Mouse (Mus musculus) limb, embryonic 15.5 days (tissue): ENCODE data around the gene Kctd19. TPM values are rescaled to one million over a fixed set of nuclear protein-coding genes. Genes with fewer than 3 reads are reported as not detected.

Experiments
- ATAC-seq: fragments of 200-750 bp; cut with Nextera tagmentation; 2 replicates; pipeline ENCODE4 v1.8.0; 2017; ENCODE audit warnings: low read depth, moderate TSS enrichment; ENCODE audit not compliant: insufficient number of reproducible peaks, low FRiP score, low TSS enrichment
- H3K27ac ChIP-seq: fragments of 300-500 bp; sonication (generic); 2 replicates; pipeline ENCODE4 v1.5.1; 2015; ENCODE audit warnings: moderate library complexity, mild to moderate bottlenecking, inconsistent platforms
- H3K27me3 ChIP-seq: fragments of 300-500 bp; sonication (generic); 2 replicates; pipeline ENCODE4 v1.6.1; 2015; ENCODE audit warnings: inconsistent platforms
- H3K36me3 ChIP-seq: fragments of 300-500 bp; sonication (generic); 2 replicates; pipeline ENCODE4 v1.6.1; 2015; ENCODE audit warnings: inconsistent platforms
- H3K4me1 ChIP-seq: fragments of 300-500 bp; sonication (generic); 2 replicates; pipeline ENCODE4 v1.6.1; 2015; ENCODE audit warnings: inconsistent platforms
- H3K4me2 ChIP-seq: fragments of 300-500 bp; sonication (generic); 2 replicates; pipeline ENCODE4 v1.6.1; 2015; ENCODE audit warnings: mild to moderate bottlenecking, inconsistent platforms
- H3K4me3 ChIP-seq: fragments of 300-500 bp; sonication (generic); 2 replicates; pipeline ENCODE4 v1.5.1; 2015; ENCODE audit warnings: mild to moderate bottlenecking, inconsistent platforms
- H3K9ac ChIP-seq: fragments of 300-500 bp; sonication (generic); 2 replicates; pipeline ENCODE4 v1.6.1; 2015; ENCODE audit warnings: inconsistent platforms
- H3K9me3 ChIP-seq: fragments of 300-500 bp; sonication (generic); 2 replicates; pipeline ENCODE4 v1.6.1; 2016; ENCODE audit warnings: inconsistent platforms
- WGBS: fragments of 180-500 bp; shearing (Covaris S2); methylation state at CpG from one replicate; pipeline ENCODE4 v1.1.7; 2015; 5-methylcytosine and 5-hydroxymethylcytosine counted together
- polyA plus RNA-seq: library from polyadenylated mRNA; unstranded; fragments of >200 nt; fragmentation: Nextera tagmentation; extraction: Ambion mirVana; gene quantifications from 2 replicates; pipeline ENCODE4 v1.2.1, GENCODE M21; 2015

Kctd19 gene
- polyA plus RNA-seq = not detected in 2 replicates

- Histone ChIP-seq H3K4me3 (peak within 1 kb of the TSS; percentile 31), H3K27ac (no peak within 1 kb of the TSS), H3K27me3 (peaks cover 40% of the 10 kb centered on the region), H3K4me2 (peak within 1 kb of the TSS; percentile 56), H3K9ac (no peak within 1 kb of the TSS), H3K9me3 (no peaks in the 10 kb centered on the region), H3K4me1 (peaks cover 4% of the 10 kb centered on the region), H3K36me3 (no peaks in the 10 kb centered on the region)
- no peak for ATAC-seq
- 2% methylated on average over 34 of the region's 34 CpGs for WGBS
These were observed at the start of gene Kctd19, which contains the start of gene Lrrc36 for GRCm38 (mm10) chr8:105413391-105413790. TSS of gene Kctd19 (minus strand) at chr8:105413502. TSS of gene Lrrc36 (plus strand) at chr8:105413571.

GRCm38 (mm10) chr8:105461085-105461803 lies 47.9 kb upstream of the Kctd19 start:
- Histone ChIP-seq H3K4me3 (no peak overlapping the region), H3K27me3 (no peaks in the 10 kb centered on the region), H3K9ac (no peak overlapping the region), H3K4me2 (no peak overlapping the region), H3K4me1 (no peaks in the 10 kb centered on the region), H3K27ac (no peak overlapping the region), H3K9me3 (no peaks in the 10 kb centered on the region), H3K36me3 (no peaks in the 10 kb centered on the region)
- ATAC-seq = no peak
- WGBS = 44% methylated on average over 13 of the region's 13 CpGs

- WGBS = 56% methylated on average over 10 of the region's 10 CpGs
- H3K4me3 ChIP-seq = no peak overlapping the region
- no peaks in the 10 kb centered on the region for H3K4me1 ChIP-seq
- no peaks in the 10 kb centered on the region for H3K27me3 ChIP-seq
- no peak overlapping the region for H3K9ac ChIP-seq
- H3K36me3 ChIP-seq = no peaks in the 10 kb centered on the region
- no peak for ATAC-seq
- H3K4me2 ChIP-seq = no peak overlapping the region
- no peak overlapping the region for H3K27ac ChIP-seq
- H3K9me3 ChIP-seq = no peaks in the 10 kb centered on the region
These were observed 41.9 kb upstream of the Kctd19 start for GRCm38 (mm10) chr8:105455218-105455617.

- ATAC-seq = no peak
- Histone ChIP-seq H3K4me1 (no peaks in the 10 kb centered on the region), H3K4me3 (no peak overlapping the region), H3K9ac (no peak overlapping the region), H3K27me3 (no peaks in the 10 kb centered on the region), H3K27ac (no peak overlapping the region), H3K4me2 (no peak overlapping the region), H3K9me3 (no peaks in the 10 kb centered on the region), H3K36me3 (no peaks in the 10 kb centered on the region)
- WGBS = 57% methylated on average over 5 of the region's 5 CpGs
These were observed 40.8 kb upstream of the Kctd19 start for GRCm38 (mm10) chr8:105454088-105454487.

- Histone ChIP-seq H3K9ac (no peak overlapping the region), H3K4me2 (no peak overlapping the region), H3K27me3 (no peaks in the 10 kb centered on the region), H3K36me3 (no peaks in the 10 kb centered on the region), H3K4me3 (no peak overlapping the region), H3K27ac (no peak overlapping the region), H3K9me3 (no peaks in the 10 kb centered on the region), H3K4me1 (no peaks in the 10 kb centered on the region)
- ATAC-seq = no peak
- WGBS = 64% methylated on average over 5 of the region's 5 CpGs
These were observed 40.0 kb upstream of the Kctd19 start for GRCm38 (mm10) chr8:105453296-105453695.

- H3K36me3 ChIP-seq = no peaks in the 10 kb centered on the region
- H3K4me3 ChIP-seq = no peak overlapping the region
- no peaks in the 10 kb centered on the region for H3K27me3 ChIP-seq
- no peaks in the 10 kb centered on the region for H3K4me1 ChIP-seq
- no peak overlapping the region for H3K4me2 ChIP-seq
- no peak overlapping the region for H3K9ac ChIP-seq
- H3K9me3 ChIP-seq = no peaks in the 10 kb centered on the region
- ATAC-seq = no peak
- no peak overlapping the region for H3K27ac ChIP-seq
- 63% methylated on average over 15 of the region's 15 CpGs for WGBS
These were observed 38.8 kb upstream of the Kctd19 start for GRCm38 (mm10) chr8:105451903-105452603.

- H3K36me3 ChIP-seq = no peaks in the 10 kb centered on the region
- H3K9ac ChIP-seq = no peak overlapping the region
- no peak overlapping the region for H3K27ac ChIP-seq
- no peaks in the 10 kb centered on the region for H3K4me1 ChIP-seq
- ATAC-seq = no peak
- 53% methylated on average over 1 of the region's 1 CpGs for WGBS
- H3K4me3 ChIP-seq = no peak overlapping the region
- H3K27me3 ChIP-seq = no peaks in the 10 kb centered on the region
- H3K4me2 ChIP-seq = no peak overlapping the region
- H3K9me3 ChIP-seq = no peaks in the 10 kb centered on the region
These were observed 37.7 kb upstream of the Kctd19 start for GRCm38 (mm10) chr8:105450977-105451376.

- no peak overlapping the region for H3K4me3 ChIP-seq
- H3K27ac ChIP-seq = no peak overlapping the region
- H3K27me3 ChIP-seq = no peaks in the 10 kb centered on the region
- ATAC-seq = no peak
- H3K9ac ChIP-seq = no peak overlapping the region
- no peaks in the 10 kb centered on the region for H3K9me3 ChIP-seq
- H3K4me2 ChIP-seq = no peak overlapping the region
- 81% methylated on average over 5 of the region's 5 CpGs for WGBS
- H3K36me3 ChIP-seq = no peaks in the 10 kb centered on the region
- H3K4me1 ChIP-seq = no peaks in the 10 kb centered on the region
These were observed 35.3 kb upstream of the Kctd19 start for GRCm38 (mm10) chr8:105448596-105448995.

GRCm38 (mm10) chr8:105448188-105448587 lies 34.9 kb upstream of the Kctd19 start:
- Histone ChIP-seq H3K4me3 (no peak overlapping the region), H3K36me3 (no peaks in the 10 kb centered on the region), H3K27me3 (no peaks in the 10 kb centered on the region), H3K9ac (no peak overlapping the region), H3K4me1 (no peaks in the 10 kb centered on the region), H3K27ac (no peak overlapping the region), H3K4me2 (no peak overlapping the region), H3K9me3 (no peaks in the 10 kb centered on the region)
- no peak for ATAC-seq
- 90% methylated on average over 3 of the region's 3 CpGs for WGBS

- Histone ChIP-seq H3K9ac (no peak overlapping the region), H3K27me3 (no peaks in the 10 kb centered on the region), H3K4me3 (no peak overlapping the region), H3K4me1 (no peaks in the 10 kb centered on the region), H3K9me3 (no peaks in the 10 kb centered on the region), H3K4me2 (no peak overlapping the region), H3K27ac (no peak overlapping the region), H3K36me3 (no peaks in the 10 kb centered on the region)
- no peak for ATAC-seq
- 27% methylated on average over 4 of the region's 4 CpGs for WGBS
These were observed 32.8 kb upstream of the Kctd19 start for GRCm38 (mm10) chr8:105446127-105446552.

GRCm38 (mm10) chr8:105445296-105446126 lies 32.2 kb upstream of the Kctd19 start:
- no peaks in the 10 kb centered on the region for H3K27me3 ChIP-seq
- H3K9me3 ChIP-seq = no peaks in the 10 kb centered on the region
- no peak for ATAC-seq
- no peak overlapping the region for H3K27ac ChIP-seq
- H3K4me2 ChIP-seq = no peak overlapping the region
- WGBS = 38% methylated on average over 11 of the region's 11 CpGs
- no peaks in the 10 kb centered on the region for H3K36me3 ChIP-seq
- no peak overlapping the region for H3K4me3 ChIP-seq
- no peak overlapping the region for H3K9ac ChIP-seq
- no peaks in the 10 kb centered on the region for H3K4me1 ChIP-seq

- Histone ChIP-seq H3K9me3 (no peaks in the 10 kb centered on the region), H3K36me3 (no peaks in the 10 kb centered on the region), H3K4me2 (no peak overlapping the region), H3K27ac (no peak overlapping the region), H3K4me1 (no peaks in the 10 kb centered on the region), H3K4me3 (no peak overlapping the region), H3K9ac (no peak overlapping the region), H3K27me3 (no peaks in the 10 kb centered on the region)
- ATAC-seq = no peak
- WGBS = 86% methylated on average over 5 of the region's 5 CpGs
These were observed 29.4 kb upstream of the Kctd19 start for GRCm38 (mm10) chr8:105442661-105443060.
